Mouse (Mus musculus) intestine, embryonic 14.5 days (tissue): Measurements from ENCODE around the gene Ikzf4. TPM values are rescaled to one million over a fixed set of nuclear protein-coding genes. Genes with fewer than 3 reads are reported as not detected.
"Not testable (repeated sequence)": the region's sequence is repeated elsewhere in the genome, so short reads cannot be mapped to it uniquely, and the experiment has no call there.

ENCODE experiments used
- ATAC-seq: fragments of 200-750 bp; cut with Nextera tagmentation; replicated peaks from 2 replicates; pipeline ENCODE4 v1.8.0; 2017; ENCODE audit warnings: low read depth, moderate number of reproducible peaks, moderate TSS enrichment, moderate library complexity; ENCODE audit not compliant: low FRiP score, low TSS enrichment
- DNase-seq: peaks from one replicate; pipeline ENCODE4 v3.0.0-alpha.2; 2018; ENCODE audit warnings: low spot score
- H3K27ac ChIP-seq: fragments of 300-500 bp; sonication (generic); 2 replicates; pipeline ENCODE4 v1.5.1; 2014; ENCODE audit warnings: low read depth, mild to moderate bottlenecking, control low read depth
- H3K27me3 ChIP-seq: fragments of 300-500 bp; sonication (generic); replicated peaks from 2 replicates; pipeline ENCODE4 v1.6.1; 2014; ENCODE audit warnings: low read length, control low read depth; ENCODE audit not compliant: control insufficient read depth, insufficient read depth
- H3K36me3 ChIP-seq: fragments of 300-500 bp; sonication (generic); 2 replicates; pipeline ENCODE4 v1.6.1; 2014; ENCODE audit warnings: low read length, control low read depth; ENCODE audit not compliant: control insufficient read depth, insufficient read depth
- H3K4me1 ChIP-seq: fragments of 300-500 bp; sonication (generic); replicated peaks from 2 replicates; pipeline ENCODE4 v1.6.1; 2014; ENCODE audit warnings: low read length, control low read depth, mixed read lengths; ENCODE audit not compliant: control insufficient read depth, insufficient read depth
- H3K4me2 ChIP-seq: fragments of 300-500 bp; sonication (generic); 2 replicates; pipeline ENCODE4 v1.6.1; 2014; ENCODE audit warnings: low read length
- H3K4me3 ChIP-seq: fragments of 300-500 bp; sonication (generic); 2 replicates; pipeline ENCODE4 v1.5.1; 2014; ENCODE audit warnings: low read depth, low read length, control low read depth, mixed read lengths
- H3K9ac ChIP-seq: fragments of 300-500 bp; sonication (generic); 2 replicates; pipeline ENCODE4 v1.6.1; 2014; ENCODE audit warnings: mild to moderate bottlenecking, low read length
- H3K9me3 ChIP-seq: fragments of 300-500 bp; sonication (generic); 2 replicates; pipeline ENCODE4 v1.6.1; 2016; ENCODE audit warnings: low read length, control low read depth; ENCODE audit not compliant: control insufficient read depth
- WGBS: fragments of 180-500 bp; shearing (Covaris S2); extraction: QIAGEN DNeasy Blood & Tissue Kit; methylation state at CpG from one replicate; pipeline ENCODE4 v1.1.7; 2014; 5-methylcytosine and 5-hydroxymethylcytosine counted together
- polyA plus RNA-seq: library from polyadenylated mRNA; unstranded; fragments of >200 nt; fragmentation: Nextera tagmentation; extraction: Ambion mirVana; gene quantifications from 2 replicates; pipeline ENCODE4 v1.2.1, GENCODE M21; 2014

The Ikzf4 gene
- polyA plus RNA-seq, 1 experiment from 2014 or later: 3.2 TPM

GRCm38 (mm10) chr10:128631571-128631970, 14.2 kb downstream of the Ikzf4 start:
- Histone ChIP-seq H3K27ac (no peak overlapping the region), H3K4me2 (no peak overlapping the region), H3K4me1 (no peaks in the 10 kb centered on the region), H3K4me3 (no peak overlapping the region), H3K36me3 (0 out of 2 replicates have a peak, but pooled peaks cover 8% of the 10 kb centered on the region), H3K27me3 (no peaks in the 10 kb centered on the region), H3K9ac (no peak overlapping the region), H3K9me3 (no peaks in the 10 kb centered on the region)
- DNase-seq (no peak), ATAC-seq (no peak)
- WGBS: 16% methylated on average over 6 of the region's 6 CpGs

GRCm38 (mm10) chr10:128630306-128630705, 15.5 kb downstream of the Ikzf4 start:
- ATAC-seq, H3K9me3 ChIP-seq: not testable (repeated sequence)
- WGBS: 91% methylated on average over 5 of the region's 5 CpGs

DNA sequence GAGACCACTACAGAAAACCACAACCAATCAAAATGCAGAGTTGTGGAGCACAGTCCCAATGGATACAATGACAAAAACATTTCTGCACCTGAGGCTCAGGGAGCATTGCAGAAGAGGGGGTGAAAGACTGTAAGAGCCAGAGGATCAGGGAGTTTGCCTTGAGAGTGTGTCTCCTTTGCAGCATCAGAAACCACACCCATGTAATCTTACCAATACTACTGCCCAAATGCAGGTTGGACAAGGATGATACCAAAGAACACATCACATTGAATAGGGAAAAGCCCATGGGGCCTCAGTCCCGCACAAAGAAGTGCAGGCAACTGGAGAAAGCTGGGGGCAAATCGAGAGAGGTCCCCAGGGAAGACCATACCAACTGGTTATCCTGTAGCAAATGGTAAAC, 16.0 kb downstream of the Ikzf4 start:
- no peak for ATAC-seq
- H3K36me3 ChIP-seq: peaks cover 17% of the 10 kb centered on the region
- H3K4me2 ChIP-seq: no peak overlapping the region
- H3K9me3 ChIP-seq: no peaks in the 10 kb centered on the region
- no peaks in the 10 kb centered on the region for H3K27me3 ChIP-seq
- H3K27ac ChIP-seq: no peak overlapping the region
- H3K4me3 ChIP-seq: no peak overlapping the region
- no peak for DNase-seq
- H3K4me1 ChIP-seq: peaks cover 7% of the 10 kb centered on the region
- H3K9ac ChIP-seq: no peak overlapping the region
- WGBS: 86% methylated on average over 2 of the region's 2 CpGs

More at GRCm38 (mm10) chr10:128630306-128630705, 15.5 kb downstream of the Ikzf4 start:
- not testable (repeated sequence) for H3K4me3 ChIP-seq, H3K9ac ChIP-seq, H3K27me3 ChIP-seq, DNase-seq, H3K4me2 ChIP-seq, H3K27ac ChIP-seq, H3K4me1 ChIP-seq
- peaks cover 13% of the 10 kb centered on the region for H3K36me3 ChIP-seq

DNA sequence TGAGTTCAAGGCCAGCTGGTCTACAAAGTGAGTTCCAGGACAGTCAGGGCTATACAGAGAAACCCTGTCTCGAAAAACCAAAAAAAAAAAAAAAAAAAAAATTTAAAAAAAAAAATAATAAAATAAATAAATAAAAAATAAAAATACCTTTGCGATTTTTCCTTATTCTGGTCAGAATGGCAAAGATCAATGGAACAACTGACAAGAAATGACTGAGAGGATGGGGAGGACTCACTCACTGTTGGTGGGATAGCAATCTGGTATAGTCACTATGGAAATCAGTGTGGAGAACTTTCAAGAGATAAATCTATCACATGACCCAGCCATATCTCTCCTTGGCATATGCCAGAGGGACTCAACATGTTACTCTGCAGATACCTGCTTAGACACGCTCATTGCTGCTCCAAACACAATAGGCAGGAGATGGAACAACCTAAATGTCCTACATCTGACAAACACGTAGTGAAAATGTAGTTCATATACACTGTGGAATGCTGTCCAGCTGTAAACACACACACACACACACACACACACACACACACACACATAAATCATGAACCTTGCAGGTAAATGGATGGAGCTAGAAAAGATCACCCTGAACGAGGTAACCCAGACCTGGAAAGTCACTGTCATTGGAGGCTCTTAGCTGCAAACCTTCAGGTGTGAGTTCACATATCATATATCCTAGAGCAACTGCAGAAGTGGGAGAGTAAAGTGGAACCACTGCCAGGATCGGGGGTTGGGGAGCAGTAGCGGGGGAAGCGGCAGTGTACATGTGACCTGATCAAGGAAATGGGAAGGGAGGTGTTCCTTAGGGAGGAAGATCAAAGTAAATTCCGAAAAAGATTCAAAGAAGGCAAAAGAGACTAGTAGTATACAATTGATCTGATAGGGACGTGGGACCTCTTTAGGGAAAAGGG, 18.1 kb downstream of the Ikzf4 start:
- DNase-seq (no peak), ATAC-seq (no peak)
- Histone ChIP-seq H3K9me3 (no peaks in the 10 kb centered on the region), H3K27me3 (no peaks in the 10 kb centered on the region), H3K9ac (no peak overlapping the region), H3K36me3 (peaks cover 30% of the 10 kb centered on the region), H3K4me1 (peaks cover 7% of the 10 kb centered on the region), H3K4me2 (no peak overlapping the region), H3K27ac (no peak overlapping the region), H3K4me3 (no peak overlapping the region)
- 81% methylated on average over 10 of the region's 10 CpGs for WGBS

DNA sequence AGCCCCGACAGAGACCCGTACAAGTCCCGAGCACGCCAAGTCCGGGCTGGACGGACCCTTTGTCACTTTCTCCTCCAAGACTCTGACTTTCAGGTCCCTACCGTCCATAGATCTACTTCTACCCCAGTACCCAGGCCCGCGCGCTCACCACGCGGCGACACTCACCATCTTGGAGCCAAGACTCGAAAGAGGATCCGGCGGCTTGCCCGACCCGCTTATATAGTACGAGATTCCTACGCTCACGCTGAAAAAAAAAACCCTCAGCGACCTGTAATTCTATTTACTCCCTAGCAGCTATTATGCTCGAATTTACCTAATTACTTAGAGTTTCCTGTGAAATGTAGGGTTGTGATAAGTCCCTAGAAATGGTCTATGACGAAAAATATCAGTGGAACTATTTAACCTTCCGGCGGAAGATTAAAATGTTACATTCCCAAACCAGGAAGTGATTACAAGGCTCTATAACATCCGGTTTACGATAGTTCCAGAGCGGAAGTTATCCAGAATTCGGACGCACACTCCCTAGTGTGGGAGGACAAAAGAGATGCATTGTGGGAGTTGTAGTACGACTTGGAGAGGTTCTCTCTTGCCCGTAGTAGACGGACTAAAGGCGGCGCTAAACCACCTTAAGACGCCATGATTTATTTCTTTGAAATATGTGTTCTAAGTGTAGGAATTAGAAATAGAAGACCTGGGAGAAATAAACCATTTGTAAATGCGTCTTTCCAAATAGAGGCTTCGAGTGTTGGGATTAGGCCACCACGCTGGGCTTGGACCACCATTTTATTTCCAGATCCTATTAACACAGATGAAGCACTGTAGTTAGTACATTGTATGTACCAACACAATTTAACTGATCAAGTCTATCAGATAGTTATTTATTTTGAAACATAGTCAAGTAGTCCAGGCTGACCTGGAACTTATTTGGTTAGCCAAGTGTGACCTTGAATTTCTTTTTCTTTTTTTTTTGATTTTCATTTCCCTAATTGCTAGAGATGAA, 19.2 kb downstream of the Ikzf4 start, which contains the start of gene Rps26:
TSS of gene Rps26 (minus strand) at position 437 of the 1,000 bp plus-strand sequence.
- DNase-seq (peak; percentile 92), ATAC-seq (peak; percentile 95)
- peak within 1 kb of the TSS; percentile 57 for H3K4me3 ChIP-seq
- 2% methylated on average over 40 of the region's 40 CpGs for WGBS
- peaks cover 30% of the 10 kb centered on the region for H3K36me3 ChIP-seq
- peak within 1 kb of the TSS; percentile 99 for H3K4me2 ChIP-seq
- no peaks in the 10 kb centered on the region for H3K27me3 ChIP-seq
- H3K4me1 ChIP-seq: peaks cover 7% of the 10 kb centered on the region
- no peaks in the 10 kb centered on the region for H3K9me3 ChIP-seq
- H3K27ac ChIP-seq: peak within 1 kb of the TSS; percentile 63
- peak within 1 kb of the TSS; percentile 86 for H3K9ac ChIP-seq

- Histone ChIP-seq H3K9me3 (no peaks in the 10 kb centered on the region), H3K27me3 (no peaks in the 10 kb centered on the region), H3K36me3 (peaks cover 30% of the 10 kb centered on the region), H3K27ac (peak overlapping the region; percentile 63; the same call in 1 of the 2 replicates), H3K4me2 (peak overlapping the region; percentile 99), H3K9ac (peak overlapping the region; percentile 86), H3K4me3 (peak overlapping the region; percentile 57), H3K4me1 (peaks cover 7% of the 10 kb centered on the region)
- 41% methylated on average over 7 of the region's 7 CpGs for WGBS
- ATAC-seq (no peak), DNase-seq (no peak)
Observed at GRCm38 (mm10) chr10:128625287-128625894, 20.4 kb downstream of the Ikzf4 start.

DNA sequence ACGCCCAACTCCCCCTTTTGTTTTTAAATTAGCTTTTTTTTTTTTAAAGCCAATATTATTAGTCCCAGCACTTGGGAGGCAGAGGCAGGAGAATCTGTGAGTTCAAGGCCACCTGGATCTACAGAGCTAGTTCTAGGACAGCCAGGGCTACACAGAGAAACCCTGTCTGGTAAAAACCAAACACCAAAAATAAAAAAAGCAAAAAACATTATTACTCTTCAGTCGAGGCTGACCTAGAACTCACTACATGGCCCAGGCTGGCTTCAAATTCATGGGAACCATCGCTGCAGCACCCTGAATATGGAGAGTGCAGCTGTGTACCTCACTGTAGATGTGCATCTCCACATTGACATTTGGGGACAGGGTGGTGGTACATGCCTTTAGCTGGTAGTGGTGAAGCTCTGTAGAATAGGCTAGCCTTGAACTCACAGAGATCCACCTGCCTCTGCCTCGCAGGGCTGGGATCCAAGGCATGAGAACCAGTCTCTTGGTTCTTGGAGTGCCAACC, 22.6 kb downstream of the Ikzf4 start:
- H3K4me3 ChIP-seq, H3K27ac ChIP-seq, H3K4me1 ChIP-seq, DNase-seq, H3K27me3 ChIP-seq, ATAC-seq, H3K9ac ChIP-seq, H3K4me2 ChIP-seq, H3K9me3 ChIP-seq: not testable (repeated sequence)
- H3K36me3 ChIP-seq: peaks cover 30% of the 10 kb centered on the region
- 75% methylated on average over 4 of the region's 4 CpGs for WGBS

- Histone ChIP-seq H3K9me3 (no peaks in the 10 kb centered on the region), H3K9ac (no peak overlapping the region), H3K4me3 (no peak overlapping the region), H3K36me3 (peaks cover 30% of the 10 kb centered on the region), H3K4me1 (peaks cover 7% of the 10 kb centered on the region), H3K27me3 (no peaks in the 10 kb centered on the region), H3K4me2 (no peak overlapping the region), H3K27ac (no peak overlapping the region)
- 82% methylated on average over 4 of the region's 4 CpGs for WGBS
- ATAC-seq (no peak), DNase-seq (no peak)
Observed at GRCm38 (mm10) chr10:128622702-128623101, 23.1 kb downstream of the Ikzf4 start.
